Mouse (Mus musculus) urinary bladder, postnatal 25 days (tissue): Measurements from ENCODE around the gene Hpcal1.
A peak's percentile ranks its signal among the peaks of the same experiment; 100 is the strongest.

Experiments
- DNase-seq: peaks from one replicate; pipeline ENCODE4 v3.0.0; 2022; ENCODE audit warnings: low spot score

The Hpcal1 gene

DNA sequence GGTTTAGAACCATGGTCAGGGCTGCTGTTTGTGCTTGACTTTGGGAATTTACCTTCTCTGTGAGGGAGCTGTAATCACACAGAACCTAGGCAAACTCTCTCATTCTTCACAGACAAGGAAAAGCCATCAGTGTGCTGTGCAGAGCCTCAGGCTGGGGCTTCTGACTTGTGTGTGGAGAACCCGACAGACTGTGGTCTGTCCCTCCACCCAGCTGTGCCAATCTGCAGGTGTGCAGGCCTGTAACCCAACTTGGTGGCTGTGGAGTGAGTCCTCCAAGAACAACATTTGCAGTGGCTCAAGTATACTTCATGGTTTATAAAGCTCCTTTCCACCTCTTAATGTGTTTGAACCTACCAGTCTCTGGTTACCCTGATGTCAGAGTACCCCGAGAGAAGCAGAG, 4.5 kb upstream of the Hpcal1 start:
- DNase-seq = no peak

DNA sequence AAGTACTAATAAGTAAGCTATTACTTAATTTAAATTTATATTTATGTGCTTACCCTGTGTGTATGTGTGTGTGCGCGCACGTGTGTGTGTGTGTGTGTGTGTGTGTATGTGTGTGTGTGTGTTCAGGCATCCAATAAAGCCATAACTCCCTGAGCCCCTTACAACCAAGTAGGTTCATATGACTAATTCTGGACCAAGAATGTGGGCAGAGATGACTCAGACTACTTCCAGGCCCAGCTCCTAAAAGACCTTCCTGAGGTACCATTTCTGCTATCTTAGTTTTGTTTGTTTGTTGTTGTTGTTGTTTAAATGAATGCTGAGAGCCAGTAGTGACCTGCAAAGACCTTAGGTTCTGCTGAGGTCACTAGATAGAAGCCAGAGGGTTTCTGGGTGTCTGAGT, 1.7 kb upstream of the Hpcal1 start:
- no peak for DNase-seq

DNA sequence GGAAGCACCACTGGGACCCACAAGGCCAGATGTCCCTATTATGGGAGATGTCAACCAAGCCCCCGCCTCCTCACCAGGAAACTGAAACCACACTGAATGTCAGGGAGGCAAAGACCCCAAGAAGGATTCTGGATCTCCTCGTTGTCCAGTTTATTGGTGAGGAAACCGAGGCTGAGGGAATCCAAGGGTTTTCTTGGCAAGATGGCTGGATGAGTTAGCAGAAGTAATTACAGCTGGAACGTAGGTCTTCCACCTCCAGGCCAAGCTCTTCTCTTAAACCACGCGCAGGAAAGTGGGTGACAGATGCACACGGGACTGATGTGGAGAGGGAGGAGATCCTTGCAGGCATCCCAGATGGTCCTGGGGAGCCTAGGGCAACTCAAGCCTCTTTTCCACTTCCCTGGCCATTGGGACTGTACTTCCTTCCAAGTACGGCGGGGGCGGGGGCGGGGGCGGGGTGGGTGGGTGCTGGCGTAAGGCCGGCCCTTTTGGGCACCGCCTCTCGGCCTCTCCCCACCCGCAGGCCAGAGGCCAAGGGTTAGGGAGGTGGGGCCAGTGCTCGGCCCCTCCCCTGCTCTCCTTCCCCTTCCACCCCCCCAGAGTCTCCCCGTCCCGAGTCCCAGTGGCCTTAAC, 609 bp upstream of the Hpcal1 start:
- no peak for DNase-seq

DNA sequence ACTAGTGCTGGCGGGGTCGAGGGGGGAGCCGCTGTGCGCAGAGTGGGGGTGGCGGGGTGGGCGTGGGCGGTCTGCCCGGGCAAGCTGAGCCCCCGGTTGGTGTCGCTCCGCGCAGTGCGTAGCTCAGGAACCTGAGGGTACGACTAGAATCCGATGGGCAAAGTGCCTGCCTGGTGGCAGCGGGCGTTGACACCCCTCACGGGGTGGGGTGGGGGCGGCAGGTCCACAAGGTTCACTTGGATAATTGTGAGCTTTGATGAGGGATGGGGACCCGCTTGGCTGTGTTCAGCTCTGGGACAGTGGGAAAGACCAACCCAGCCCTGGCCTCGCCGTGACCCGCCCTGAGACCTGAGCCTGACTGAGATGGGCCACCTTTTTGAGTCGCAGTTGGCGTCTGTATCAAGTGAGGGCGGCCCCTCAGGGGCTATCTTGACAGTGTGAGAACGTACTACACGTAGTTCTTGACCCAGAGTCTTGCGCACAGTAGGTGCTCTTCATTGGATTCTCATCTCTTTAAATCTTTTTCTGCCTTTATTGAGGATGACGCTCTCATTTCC, 742 bp downstream of the Hpcal1 start:
- no peak for DNase-seq

DNA sequence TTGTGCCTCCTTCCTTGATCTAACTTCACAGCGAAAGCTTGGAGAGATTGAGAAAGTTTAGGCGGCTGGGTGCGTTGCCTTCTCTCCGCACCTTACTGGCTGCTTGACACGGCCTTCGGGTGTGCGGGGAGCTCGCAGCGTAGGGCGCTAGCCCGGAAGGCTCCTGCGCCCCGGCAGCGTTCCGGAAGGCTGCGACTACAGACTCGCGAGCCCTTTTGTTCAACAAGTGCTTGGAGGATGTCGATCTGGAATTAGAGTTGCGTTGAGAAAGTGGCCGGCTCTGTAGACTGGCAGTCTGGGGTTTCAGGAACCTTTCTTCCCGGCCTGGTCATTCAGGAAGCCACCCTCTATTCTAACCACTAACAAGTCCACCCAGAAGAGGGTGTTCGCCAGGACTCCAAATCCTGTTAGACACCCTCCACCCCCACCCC, 1.2 kb downstream of the Hpcal1 start:
- peak; percentile 35 for DNase-seq

DNA sequence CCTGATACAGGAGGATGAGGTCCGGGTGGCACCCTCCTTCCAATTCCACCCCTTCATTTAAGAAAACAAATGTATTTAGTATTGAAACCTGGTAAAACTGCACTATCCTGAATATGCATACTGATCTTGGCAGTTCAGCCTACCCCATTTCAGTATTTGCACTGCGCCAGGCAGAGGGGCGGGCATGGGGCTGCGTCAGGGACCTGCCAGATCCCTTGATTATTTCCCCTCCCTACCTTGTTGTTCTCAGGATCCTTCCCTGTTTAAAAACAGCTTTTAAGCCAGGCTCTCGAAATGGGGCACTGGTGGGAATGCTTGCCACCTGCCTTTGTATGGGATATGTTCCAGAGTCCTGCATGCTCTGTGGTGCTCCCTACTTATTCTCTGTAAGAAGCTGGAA, 1.7 kb downstream of the Hpcal1 start:
- no peak for DNase-seq

DNA sequence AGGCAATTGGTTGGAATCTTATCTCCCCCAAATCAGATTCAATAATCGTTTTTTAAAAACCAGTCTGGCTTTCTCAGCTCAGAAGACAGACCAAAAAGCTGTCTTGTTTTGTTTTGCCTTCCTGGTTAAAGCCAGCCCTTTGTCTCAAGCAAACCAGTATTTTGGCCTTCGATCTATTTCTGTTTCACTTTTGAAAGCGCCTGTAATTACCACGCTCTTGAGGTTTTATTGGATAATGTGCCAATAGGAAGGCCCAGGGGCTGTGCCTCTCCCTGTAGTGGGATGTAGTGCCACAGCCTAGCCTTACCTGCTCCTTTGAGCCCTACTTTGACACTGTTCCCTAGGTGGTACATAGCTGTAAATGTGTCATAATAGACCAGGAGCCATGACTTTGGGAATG, 2.3 kb downstream of the Hpcal1 start:
- DNase-seq = no peak

DNA sequence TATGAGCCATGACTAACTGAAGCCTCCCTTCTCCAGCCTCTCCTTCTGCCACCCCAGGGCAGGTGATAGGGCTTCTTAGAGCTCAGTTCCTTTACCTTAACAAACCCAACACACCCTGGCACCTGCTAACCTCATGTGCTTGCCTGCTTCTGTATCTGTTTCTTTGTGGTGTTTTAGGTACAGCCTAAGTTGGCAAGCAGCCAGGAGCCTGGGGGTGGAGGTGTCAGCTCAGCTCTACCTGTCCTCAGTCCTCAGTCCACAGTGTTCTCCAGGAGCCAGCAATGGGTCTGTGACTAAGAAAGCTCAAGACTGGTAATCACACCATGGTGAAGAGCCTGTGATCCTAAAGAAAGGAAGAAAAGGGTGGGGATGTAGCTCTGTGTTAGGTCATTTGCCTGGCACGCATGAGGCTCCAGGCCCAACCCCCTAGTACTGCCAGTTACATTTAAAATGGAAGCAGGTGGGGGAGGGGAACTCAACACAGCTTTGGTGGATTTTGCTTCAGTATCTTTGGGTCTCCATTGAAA, 4.0 kb downstream of the Hpcal1 start:
- no peak for DNase-seq

DNA sequence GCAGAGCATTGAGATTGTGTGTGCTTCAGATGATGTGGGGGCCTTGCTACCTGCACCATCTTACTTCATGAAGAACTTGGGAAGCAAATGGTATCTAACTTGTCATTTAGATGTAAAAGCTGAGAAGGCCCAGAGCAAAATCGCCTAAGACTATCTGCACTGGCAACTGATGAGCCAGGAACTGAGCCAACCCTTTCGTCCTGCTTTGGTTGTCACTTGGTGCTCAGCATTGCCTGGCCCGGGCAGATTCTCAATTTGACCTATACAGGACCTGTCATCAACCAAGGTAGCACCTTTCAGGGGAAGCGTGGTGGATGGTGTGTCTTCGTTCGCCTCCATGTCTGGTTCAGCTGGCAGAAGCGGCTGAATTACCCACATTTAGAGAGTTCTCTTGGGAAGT, 5.7 kb downstream of the Hpcal1 start:
- no peak for DNase-seq

DNA sequence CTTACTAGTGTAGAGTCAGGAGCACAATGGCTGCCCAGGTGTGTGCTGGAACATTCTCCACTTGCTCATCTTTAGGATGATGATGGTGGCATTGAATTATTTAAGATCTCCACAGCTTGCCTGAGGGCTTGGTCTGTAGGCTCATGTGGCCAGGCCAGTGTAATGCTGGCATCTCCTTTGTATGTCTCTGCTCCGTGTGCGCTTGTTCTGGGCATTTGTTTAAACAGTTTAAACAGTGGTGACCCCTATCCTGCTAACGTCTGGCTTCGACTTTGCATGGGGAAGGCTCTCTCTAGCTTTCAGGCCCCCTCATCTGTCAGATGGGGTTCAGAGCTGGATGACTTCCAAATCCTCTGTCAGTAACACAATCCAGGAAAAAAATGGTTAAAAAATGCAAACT, 8.3 kb downstream of the Hpcal1 start:
- DNase-seq = no peak

DNA sequence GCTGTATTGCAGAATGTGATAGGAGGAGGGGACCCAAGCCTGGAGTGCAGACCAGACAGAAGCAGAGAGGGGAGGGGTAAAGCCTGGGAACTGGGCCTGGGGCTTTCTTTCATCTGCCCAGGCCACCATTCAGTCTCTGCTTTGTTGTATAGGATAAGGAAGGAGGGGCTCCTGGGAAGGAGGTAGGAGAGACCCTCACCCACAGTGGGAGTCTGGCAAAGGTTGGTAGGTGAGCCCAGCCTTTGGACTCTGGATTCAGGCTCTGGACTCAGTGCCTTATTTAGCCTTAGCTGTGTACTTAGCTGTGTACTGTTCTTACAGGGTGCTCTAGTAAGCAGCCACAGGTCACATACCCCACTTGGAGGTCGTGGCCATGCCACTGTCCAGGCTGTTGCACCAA, 8.8 kb downstream of the Hpcal1 start:
- no peak for DNase-seq

DNA sequence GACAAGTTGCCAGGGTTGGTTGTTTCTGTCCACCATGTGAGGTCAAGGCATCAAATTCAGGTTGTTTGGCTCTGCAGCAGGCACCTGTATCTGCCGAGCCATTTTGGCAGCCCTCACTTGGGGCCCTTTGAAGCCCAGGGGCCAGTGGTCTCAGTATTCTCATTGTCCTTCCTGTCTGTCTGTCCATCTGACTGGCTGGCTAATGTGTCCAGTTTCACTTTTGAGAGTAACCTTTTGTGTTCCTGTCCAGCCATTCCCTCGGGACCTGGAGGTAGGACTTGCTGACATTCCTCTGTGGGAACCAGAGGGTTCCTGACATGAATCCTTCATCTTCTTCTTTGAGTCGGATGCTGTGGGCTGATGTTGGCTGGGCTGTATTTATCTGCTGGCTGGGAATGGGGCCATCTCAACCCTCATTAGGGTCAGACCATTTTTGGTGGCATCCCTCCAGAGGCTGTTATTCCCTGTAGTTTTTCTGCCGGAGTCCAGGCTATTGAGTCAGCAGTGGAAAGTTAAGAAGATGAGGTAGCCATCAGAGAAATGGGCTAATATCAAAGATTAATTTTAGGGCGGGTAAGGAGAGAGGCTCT, 10.6 kb downstream of the Hpcal1 start:
- no peak for DNase-seq

DNA sequence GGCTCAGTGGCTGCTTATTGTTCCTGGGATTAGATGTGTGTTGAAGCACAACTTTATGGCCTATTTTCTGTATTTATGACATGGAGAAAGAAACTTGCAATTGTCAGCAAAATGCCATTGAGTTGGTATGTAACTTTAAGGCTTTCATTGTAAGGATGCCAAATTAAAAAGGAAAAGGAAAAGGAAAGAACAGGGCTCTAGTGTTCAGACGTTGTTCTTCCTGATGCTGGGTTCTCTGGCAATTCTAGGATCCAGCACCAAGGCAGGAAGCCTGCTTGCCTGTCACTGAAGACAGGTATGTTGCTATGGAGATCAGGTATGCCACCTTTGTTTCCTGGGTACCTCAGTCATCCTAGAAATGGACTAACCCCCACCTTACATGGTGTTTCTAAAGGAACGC, 11.1 kb downstream of the Hpcal1 start:
- DNase-seq = no peak

DNA sequence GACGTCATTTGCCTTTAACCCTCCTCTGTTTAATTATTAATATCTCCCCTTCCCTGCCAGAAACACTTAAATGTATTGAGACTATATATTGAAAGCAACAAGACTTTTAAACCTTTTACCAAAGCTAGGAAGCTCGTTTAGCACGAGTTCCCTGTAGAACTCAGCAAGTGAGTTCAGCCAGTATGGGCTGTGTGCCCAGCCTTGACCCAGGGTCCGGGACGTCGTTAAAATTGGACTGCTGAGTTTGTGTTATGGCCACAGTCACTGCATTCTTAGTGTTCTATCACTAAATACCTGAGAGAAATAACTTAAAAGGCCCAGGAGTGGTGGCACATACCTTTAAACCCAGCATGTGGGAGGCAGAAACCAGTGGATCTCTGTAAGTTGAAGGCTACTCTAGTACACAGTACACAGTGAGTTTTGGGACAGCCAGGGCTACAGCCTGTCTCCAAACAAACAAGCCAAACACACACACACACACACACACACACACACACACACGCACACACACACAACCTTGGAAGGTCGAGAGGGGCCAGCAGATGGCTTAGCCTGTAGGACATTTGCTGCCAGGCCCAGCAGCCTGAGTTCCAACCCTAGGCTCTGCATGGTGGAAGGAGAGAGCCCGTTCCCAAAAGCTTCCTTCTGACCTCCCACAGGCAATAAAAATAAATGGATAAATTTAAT, 11.7 kb downstream of the Hpcal1 start:
- DNase-seq = no peak

DNA sequence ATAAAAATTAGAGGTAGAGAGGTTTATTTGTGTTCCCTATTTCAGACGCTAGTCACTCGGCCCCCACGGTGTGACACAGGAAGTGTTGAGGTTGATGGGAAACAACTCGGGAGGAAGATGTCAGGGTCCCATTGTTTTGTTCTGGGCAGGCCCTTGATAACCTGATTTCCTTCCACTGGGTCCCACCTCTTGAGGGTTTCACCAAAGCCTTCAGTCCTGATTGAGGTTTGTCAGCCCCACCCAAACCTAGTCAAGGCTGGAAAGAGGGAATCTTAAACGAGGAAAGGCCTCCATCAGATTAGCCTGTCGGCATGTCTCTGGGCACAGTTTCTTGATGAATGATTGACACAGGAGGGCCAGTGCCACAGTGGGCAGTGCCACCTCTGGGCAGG, 12.3 kb downstream of the Hpcal1 start:
- DNase-seq = no peak

DNA sequence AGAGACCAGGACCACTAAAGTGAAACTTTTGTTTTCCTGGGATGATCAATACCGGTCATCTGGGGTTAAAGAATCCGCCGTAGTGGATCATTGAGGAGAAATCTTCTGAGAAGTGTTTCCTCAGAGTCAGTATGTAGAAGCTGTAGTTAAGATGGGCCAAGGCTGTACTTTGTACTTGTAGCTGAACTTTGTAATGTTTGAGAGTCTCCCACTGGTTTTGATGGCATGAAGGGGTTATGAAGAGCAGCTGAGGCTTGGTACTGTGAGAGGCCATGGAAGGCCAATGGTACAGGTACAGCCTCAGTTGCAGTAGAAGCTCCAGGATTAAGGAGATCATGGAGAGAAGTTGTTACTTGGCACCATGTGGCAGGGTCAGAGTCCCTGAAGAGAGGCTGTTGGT, 13.2 kb downstream of the Hpcal1 start:
- no peak for DNase-seq

DNA sequence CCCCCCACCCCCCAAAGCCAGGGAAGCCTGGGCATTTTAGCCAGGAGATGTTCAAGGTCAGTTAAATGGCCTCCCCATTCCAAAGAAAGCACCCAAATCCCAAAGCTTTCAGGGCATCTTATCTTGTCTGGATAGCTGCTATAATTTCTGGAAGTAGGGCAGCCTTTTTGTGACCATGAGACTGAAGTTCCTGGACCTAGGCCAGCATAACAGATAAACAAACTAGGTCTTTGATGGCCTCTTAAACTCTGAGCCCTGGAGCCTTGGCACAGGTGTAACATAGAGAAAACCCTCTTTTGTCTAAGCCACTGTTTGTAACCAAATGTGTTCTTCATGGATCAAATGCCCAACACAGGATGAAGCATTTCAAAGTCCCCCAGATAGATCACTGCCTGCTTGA, 16.8 kb downstream of the Hpcal1 start:
- DNase-seq = no peak

DNA sequence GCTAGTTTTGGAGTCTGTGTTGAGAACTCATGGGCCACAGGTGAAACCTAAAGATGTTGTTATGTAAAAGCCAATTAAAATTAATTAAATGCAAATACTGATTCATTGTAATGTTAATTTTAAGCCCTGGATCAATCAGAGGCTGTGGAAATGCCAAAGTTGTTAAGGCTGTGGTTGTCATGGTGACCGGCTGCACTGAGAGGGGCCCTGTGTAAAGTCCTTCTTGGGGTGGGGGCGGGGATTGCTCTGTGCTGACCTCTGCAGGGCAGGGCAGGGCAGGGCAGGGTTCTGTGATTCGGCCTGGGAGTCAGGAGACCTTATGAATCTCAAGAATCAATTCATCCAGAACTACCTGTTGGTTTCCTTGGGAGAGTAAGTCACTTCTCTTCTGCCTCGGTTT, 18.8 kb downstream of the Hpcal1 start:
- DNase-seq = no peak

DNA sequence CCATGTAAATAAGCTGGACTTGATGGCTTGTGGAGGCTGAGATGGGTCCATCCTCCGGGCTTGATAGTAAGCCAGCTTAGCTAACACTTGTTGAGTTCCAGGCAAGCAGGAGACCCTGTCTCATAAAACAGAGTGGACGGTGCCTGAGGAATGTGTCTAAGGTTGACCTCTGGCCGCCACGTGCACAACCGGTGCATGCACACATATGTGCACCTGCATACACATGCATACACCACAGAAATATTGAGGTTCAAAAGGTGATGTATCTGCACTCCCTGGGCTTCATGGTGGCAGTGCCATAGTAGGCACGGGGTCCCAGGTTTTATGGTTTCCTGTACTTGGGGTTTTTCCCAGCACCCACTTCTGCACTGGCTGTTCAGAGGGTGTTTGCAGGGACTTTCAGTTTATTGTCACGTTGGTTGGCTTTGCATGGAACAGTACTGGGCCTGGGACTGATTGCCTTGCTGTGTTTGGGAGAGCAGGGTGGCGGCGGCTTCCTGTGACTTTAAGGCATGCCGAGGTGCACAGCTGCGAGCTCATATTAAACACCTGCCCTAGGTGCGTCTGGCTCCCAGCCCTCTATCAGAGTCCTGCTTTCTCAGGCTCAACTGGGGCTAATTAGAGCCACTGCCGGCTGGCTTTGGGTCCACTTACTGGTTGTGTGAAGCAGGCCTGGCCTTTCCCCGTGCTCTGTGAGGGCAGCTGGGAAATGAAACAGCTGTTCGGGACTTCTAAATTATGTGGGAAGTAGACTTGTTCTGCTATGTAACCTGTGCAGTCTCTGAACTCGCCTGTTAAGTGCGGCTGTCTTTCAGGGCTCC, 19.5 kb downstream of the Hpcal1 start:
- no peak for DNase-seq

DNA sequence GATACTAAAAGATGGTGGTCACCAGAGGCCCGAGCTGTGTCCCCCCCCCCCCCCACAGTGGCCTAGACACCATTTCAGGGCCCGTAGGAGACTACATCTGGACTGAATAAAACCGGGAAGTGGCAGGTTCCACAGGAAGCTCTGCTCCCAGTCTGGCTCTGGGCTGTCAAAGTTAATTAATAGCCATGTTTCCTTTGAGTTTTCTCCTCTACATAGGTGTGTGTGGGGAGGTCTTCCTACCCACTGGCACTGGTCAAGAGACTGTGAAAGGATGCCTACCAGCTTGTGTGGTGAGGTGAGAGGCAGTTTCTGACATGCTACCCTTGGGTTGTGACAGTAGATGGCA, 20.1 kb downstream of the Hpcal1 start:
- DNase-seq = no peak

DNA sequence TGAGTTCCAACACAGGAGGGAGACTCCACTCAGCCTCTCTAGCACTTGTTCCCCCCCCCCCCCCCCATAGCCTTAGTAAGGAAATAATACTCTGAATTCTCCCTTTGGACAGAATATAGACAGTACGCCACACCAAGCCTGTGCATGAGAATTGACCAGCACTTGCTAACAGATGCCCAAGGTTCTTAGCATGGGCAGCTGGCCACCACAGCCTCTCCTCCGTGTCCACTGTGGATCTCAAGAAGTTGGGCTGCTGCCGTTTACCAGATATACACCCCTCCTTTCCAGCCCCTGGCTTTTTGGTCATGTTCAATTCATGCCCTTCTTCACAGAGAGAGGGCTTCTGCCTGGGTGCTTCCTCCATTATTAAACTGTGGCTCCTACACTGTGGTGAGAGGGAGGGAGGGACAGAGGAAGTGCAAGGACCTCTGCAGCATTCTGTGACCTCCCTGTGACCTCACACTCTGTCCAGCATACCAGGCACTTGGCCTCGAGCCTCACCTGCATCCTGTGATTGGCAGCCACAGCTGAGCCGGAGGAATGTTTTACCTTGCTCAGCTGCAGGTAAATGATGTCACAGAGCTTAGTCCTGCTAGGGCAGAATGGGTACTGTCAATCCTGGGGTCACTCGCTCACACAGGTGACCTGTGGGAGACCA, 21.2 kb downstream of the Hpcal1 start:
- no peak for DNase-seq

DNA sequence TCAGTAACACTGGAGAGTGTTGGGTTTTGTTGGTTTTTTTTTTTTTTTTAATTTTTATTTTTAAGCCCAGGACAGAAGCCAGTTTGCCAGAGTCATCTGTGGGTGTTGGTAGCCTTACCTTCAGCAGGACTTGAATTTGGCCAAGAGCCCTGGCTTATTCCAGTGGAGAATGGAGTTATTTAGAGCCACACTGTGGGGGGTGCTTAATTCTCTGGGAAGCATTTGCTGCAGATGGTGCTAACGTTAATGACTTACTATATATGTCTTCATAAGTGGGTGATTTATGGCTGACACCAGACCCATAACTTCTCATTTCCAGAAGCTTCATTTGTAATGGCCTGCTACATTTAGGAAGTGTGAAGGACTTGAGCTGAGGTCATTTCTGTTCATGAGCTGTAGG, 21.9 kb downstream of the Hpcal1 start:
- DNase-seq = no peak
